Mouse (Mus musculus) T-helper 2 cell (primary cell): ENCODE measurements at regions not wholly inside any gene's neighbourhood (a gene's known extent, or its start where the extent isn't known, plus 50 kb on each side); places are given as distances from the start of the nearest gene placed in this dataset.
"Not testable (repeated sequence)": the region's sequence is repeated elsewhere in the genome, so short reads cannot be mapped to it uniquely, and the experiment has no call there.

ENCODE experiments used
- in situ Hi-C: fragments of 300-600 bp; cut with MboI, MseI; formaldehyde crosslinking; loops from one replicate; pipeline ENCODE4 v1.15.1; 2025; ENCODE audit warnings: high pct_unique_total_duplicates

DNA sequence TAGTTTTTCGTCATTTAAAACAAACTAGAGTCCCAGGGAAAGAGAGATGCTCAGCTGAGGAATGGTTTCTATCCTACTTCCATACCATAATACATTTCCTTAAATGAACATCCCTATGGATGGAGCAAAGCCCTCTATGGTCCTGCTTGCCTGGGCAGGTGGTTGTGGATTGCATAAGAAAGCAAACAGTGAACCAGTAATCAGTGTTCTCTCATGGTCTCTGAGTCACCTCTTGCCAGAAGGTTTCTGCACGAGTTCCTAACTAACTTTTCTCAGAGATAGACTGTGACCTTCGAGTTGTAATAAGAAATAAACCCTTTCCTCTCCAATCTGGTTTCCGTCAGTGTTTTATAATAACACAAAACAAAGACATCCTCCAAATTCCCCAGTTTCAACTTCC, 62.9 kb upstream of the Bet1 start:
- in situ Hi-C loops = loop anchor here (5.0 kb wide), 1 partner anchor 58 kb away; no protein-coding TSS in a partner anchor

DNA sequence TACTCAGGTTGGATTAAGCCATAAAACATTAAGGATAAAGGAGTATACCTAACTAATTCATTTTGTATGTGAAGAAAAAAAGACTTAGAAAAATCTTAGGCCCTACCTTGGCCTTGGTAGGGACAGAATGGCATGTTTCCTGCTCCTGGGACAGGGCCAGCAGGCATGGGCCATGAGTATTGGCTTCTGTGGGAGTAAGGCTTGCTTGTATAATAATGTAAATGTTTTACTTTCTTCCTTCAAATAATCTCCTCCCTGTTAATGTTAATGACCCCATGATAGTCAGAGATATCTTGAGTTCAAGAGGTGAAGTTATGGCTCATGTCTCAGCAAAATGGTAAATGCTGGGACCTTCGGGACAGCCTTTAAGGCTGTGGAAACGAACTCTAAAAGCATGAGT, 71.5 kb upstream of the Bet1 start:
- in situ Hi-C loops = no loop called here

- in situ Hi-C loops = no loop called here
These were observed 77.0 kb upstream of the Bet1 start for GRCm38 (mm10) chr6:4163733-4164132.

GRCm38 (mm10) chr6:4167112-4167511, 80.3 kb upstream of the Bet1 start:
- in situ Hi-C loops = no loop called here

GRCm38 (mm10) chr6:4167757-4168156, 81.0 kb upstream of the Bet1 start:
- in situ Hi-C loops = no loop called here

DNA sequence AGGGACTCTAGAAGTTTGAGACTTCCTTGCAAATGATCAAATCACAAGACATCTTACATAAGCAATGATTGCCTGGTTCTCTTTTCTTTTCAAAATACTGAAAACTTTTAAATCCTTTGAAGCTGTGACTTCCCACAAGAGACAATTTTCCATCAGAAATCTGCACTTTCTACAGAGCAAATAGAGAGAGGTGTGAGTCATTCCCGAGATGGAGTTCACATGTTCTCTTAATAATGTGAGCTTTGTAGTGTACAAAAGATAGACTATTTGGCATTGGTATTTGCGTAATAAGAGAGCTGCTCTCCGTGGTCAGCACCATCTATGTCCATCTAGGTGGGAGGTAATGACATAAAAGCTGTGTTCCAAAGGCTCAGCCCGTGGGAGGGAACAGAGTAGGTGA, 84.8 kb upstream of the Bet1 start:
- in situ Hi-C loops = no loop called here

GRCm38 (mm10) chr6:4187683-4188082, 100.9 kb upstream of the Bet1 start:
- in situ Hi-C loops = no loop called here

GRCm38 (mm10) chr6:4190976-4191375, 104.2 kb upstream of the Bet1 start:
- in situ Hi-C loops = not testable (repeated sequence)

GRCm38 (mm10) chr6:4193286-4193685, 106.5 kb upstream of the Bet1 start:
- in situ Hi-C loops = no loop called here

- in situ Hi-C loops = no loop called here
These were observed 114.4 kb upstream of the Bet1 start for GRCm38 (mm10) chr6:4201176-4201575.

- in situ Hi-C loops = loop anchor here (5.0 kb wide), 1 partner anchor 53 kb away; no protein-coding TSS in a partner anchor
These were observed 118.9 kb upstream of the Bet1 start for GRCm38 (mm10) chr6:4205681-4206080.

DNA sequence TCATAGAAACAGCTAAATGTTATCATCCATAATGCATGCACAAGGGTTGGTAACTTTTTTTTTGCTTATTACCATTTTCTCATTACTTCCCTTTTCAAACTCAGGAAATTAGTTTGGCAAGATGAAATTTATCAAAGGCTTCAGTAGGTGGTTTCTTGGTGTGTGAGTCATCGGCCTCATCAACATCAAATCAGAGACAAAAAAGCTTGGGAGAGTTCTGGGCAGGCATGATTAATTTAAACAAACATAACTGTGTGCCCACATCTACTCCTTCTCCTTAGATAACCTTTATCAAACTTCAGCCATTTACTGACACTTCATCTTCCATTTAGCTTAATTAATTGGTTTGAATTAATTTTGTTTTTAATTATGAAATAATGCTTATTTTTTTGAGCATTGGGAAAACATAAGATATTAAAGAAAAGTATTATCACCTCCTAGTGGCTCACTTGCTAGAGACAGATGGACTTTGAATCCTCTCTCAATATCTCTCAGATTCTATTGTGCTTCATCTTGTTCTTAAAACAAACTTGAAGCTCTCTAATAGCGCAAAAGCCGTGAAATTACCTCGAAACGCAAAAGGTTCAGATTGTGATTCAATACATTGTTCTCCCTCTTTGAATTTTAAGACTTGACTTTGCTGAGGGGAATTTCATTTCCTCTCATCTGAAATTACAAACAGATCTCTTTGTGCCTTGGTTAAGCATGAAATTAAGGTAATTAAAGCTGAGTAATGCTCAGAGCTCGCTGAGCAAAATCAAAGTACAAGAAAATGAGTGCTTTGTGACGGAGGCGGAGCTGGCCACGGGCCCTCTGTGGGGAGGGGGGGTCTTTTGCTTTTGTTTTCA, 158.7 kb upstream of the Bet1 start:
- in situ Hi-C loops = no loop called here

- in situ Hi-C loops = no loop called here
These were observed 159.3 kb upstream of the Bet1 start for GRCm38 (mm10) chr6:4246113-4246419.

GRCm38 (mm10) chr6:4276607-4277006, 189.8 kb upstream of the Bet1 start:
- in situ Hi-C loops = no loop called here

DNA sequence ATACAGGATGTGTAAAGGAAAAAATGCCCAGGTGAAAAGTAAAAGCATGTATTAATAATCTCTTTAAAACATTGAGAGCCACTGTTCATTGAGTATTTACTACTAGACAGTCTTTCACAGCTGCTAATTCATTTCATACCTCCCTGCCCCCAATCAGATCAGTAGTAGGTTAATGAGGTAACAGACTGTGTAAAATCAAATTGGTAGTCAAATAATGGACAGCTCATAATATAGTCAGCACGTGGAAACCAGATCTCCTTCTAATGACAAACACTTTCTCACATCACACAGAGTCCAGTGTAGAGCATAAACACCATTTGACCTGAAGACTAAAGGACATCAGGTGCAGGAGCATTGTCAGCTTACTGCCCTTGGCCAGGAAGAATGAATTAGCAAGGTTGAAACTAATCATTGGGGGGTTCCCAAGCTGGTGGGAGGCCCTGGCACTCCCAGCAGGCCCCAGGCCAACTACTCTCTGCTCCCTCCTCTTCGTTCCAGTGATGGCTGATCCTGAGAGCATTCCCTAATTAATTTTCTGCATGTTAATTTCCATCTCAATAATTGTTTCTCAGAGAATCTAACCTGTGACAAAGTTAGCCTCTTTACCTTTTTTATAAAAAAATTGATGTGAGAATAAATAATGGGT, 190.6 kb upstream of the Bet1 start:
- in situ Hi-C loops = no loop called here

DNA sequence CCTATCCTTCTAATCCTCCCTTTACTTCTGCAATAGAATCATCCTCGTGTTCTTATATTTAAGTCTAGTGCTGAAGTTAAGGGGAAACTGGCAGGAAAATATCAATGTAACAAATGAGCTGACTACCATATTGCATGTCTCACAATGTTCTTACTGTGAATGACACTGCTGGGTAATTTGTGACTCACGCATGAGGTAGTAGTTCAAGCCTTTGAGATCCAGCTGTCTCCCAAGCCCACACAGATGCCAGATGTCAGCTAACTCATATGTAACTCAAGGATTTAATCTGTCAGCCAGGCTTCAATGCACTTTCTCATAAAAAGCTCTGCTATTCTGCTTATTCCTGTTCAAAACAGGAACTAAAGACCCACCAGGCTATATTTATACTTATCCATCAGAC, 204.6 kb upstream of the Bet1 start:
- in situ Hi-C loops = no loop called here

GRCm38 (mm10) chr6:4303410-4303809, 201.2 kb upstream of the Col1a2 start:
- in situ Hi-C loops = not testable (repeated sequence)

DNA sequence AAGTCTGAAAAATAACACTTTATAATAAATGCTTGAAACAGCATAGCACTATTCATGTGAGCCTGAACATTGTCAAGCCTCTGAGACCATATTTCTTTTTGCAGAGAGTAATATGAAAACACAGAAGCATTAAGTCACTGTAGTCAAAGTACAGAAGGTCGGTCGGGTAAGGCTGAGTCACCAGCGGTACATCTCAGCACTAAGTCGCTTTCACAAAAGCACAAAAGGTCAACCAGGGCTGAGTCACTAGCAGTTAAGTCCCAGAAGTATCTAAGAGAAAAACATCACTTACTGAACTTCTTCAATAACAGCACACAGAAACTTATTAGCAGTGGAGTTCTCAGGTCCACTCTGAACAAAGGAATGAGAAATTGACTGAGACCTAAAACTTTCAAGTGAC, 154.7 kb upstream of the Col1a2 start:
- in situ Hi-C loops = no loop called here

- in situ Hi-C loops = no loop called here
These were observed 142.4 kb upstream of the Col1a2 start for GRCm38 (mm10) chr6:4362220-4362619.

DNA sequence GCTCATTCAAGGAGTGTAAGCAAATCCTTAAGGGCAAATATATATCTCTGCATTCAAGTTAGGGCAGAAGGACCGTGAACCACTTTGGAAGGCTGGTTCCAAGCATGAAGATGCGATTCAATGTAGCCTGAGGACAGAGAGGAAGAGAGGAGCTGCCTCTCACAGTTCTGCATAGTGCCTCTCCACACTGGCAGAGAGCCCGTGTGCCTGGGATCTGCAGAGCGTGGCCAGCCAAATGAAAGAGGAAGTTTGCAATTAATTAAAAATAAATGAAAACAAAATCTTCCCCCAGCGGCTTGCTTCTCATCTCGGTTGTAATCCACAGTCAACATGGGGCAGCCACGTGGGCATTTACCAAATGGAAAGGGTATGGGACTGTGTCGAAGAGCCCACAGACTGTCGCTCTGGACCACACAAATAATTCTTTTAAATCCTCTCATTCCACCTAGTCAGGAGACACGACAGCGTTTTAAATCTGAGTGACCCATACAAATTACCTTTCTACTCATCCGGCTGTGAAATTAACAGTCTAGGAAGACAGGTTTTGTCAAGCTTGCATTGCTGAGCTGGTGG, 129.1 kb upstream of the Col1a2 start:
- in situ Hi-C loops = no loop called here

DNA sequence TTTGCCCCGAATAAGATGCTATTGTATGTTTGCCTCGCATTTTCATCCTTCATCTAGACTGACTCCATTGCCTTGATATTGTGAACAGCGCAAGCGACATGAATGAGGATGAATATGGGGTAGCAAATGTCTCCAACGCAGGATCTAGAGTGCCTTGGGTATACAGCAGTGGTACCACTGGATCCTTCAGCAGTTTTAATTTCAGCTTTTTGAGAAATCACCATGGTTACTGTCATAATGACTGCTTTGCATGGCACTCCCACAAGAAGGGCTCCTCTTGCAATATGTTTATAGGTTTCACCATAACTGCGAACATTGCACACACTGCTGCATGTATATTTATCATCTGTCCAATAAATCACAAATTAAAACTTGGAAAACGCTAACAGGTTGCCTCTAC, 107.8 kb upstream of the Col1a2 start:
- in situ Hi-C loops = no loop called here

GRCm38 (mm10) chr6:4397695-4398598, 106.7 kb upstream of the Col1a2 start:
- in situ Hi-C loops = no loop called here
